Mouse (Mus musculus) hindbrain, embryonic 12.5 days (tissue): ENCODE data around the gene Pigv. TPM values are rescaled to one million over a fixed set of nuclear protein-coding genes. Genes with fewer than 3 reads are reported as not detected.

ENCODE experiments used
- ATAC-seq: fragments of 200-750 bp; cut with Nextera tagmentation; 2 replicates; pipeline ENCODE4 v1.8.0; 2017; ENCODE audit warnings: moderate TSS enrichment; ENCODE audit not compliant: low FRiP score
- H3K27ac ChIP-seq: fragments of 300-500 bp; sonication (generic); 2 replicates; pipeline ENCODE4 v1.5.1; 2016; ENCODE audit warnings: mild to moderate bottlenecking
- H3K27me3 ChIP-seq: fragments of 300-500 bp; sonication (generic); 2 replicates; pipeline ENCODE4 v1.6.1; 2016; ENCODE audit warnings: mild to moderate bottlenecking
- H3K36me3 ChIP-seq: fragments of 300-500 bp; sonication (generic); 2 replicates; pipeline ENCODE4 v1.6.1; 2016; ENCODE audit warnings: mild to moderate bottlenecking
- H3K4me1 ChIP-seq: fragments of 300-500 bp; sonication (generic); 2 replicates; pipeline ENCODE4 v1.6.1; 2016
- H3K4me2 ChIP-seq: fragments of 300-500 bp; sonication (generic); replicated peaks from 2 replicates; pipeline ENCODE4 v1.6.1; 2016; ENCODE audit warnings: mild to moderate bottlenecking
- H3K4me3 ChIP-seq: fragments of 300-500 bp; sonication (generic); 2 replicates; pipeline ENCODE4 v1.5.1; 2016; ENCODE audit warnings: mild to moderate bottlenecking
- H3K9ac ChIP-seq: fragments of 300-500 bp; sonication (generic); 2 replicates; pipeline ENCODE4 v1.6.1; 2016; ENCODE audit warnings: mild to moderate bottlenecking, moderate library complexity
- H3K9me3 ChIP-seq: fragments of 300-500 bp; sonication (generic); replicated peaks from 2 replicates; pipeline ENCODE4 v1.6.1; 2016; ENCODE audit warnings: mild to moderate bottlenecking
- WGBS: fragments of 180-500 bp; shearing (Covaris S2); methylation state at CpG from one replicate; pipeline ENCODE4 v1.1.7; 2016; 5-methylcytosine and 5-hydroxymethylcytosine counted together
- polyA plus RNA-seq: library from polyadenylated mRNA; unstranded; fragments of >200 nt; fragmentation: Nextera tagmentation; extraction: Ambion mirVana; gene quantifications from 2 replicates; pipeline ENCODE4 v1.2.1, GENCODE M21; 2016

Gene Pigv
- 16.6 and 18.6 TPM in 2 replicates for polyA plus RNA-seq

GRCm38 (mm10) chr4:133671881-133672844, at the start of gene Pigv:
Gene Pigv (minus strand): TSS chr4:133672647.
- Histone ChIP-seq H3K4me2 (peak within 1 kb of the TSS; percentile 73), H3K27ac (peak within 1 kb of the TSS; percentile 98), H3K9me3 (no peaks in the 10 kb centered on the region), H3K9ac (peak within 1 kb of the TSS; percentile 82), H3K4me1 (peaks cover 49% of the 10 kb centered on the region), H3K36me3 (peaks cover 5% of the 10 kb centered on the region; the same call in 1 of the 2 replicates), H3K4me3 (peak within 1 kb of the TSS; percentile 67), H3K27me3 (no peaks in the 10 kb centered on the region)
- WGBS = under 1% methylated on average over 74 of the region's 76 CpGs
- ATAC-seq = peak; percentile 89

- H3K4me2 ChIP-seq = no peak overlapping the region
- no peak overlapping the region for H3K9ac ChIP-seq
- no peak for ATAC-seq
- no peak overlapping the region for H3K4me3 ChIP-seq
- peaks cover 80% of the 10 kb centered on the region for H3K36me3 ChIP-seq
- no peaks in the 10 kb centered on the region for H3K4me1 ChIP-seq
- H3K27me3 ChIP-seq = no peaks in the 10 kb centered on the region
- no peak overlapping the region for H3K27ac ChIP-seq
- H3K9me3 ChIP-seq = no peaks in the 10 kb centered on the region
- 94% methylated on average over 3 of the region's 3 CpGs for WGBS
Observed at GRCm38 (mm10) chr4:133719791-133720190, 47.3 kb upstream of the Pigv start.

- H3K9me3 ChIP-seq = no peaks in the 10 kb centered on the region
- 88% methylated on average over 5 of the region's 5 CpGs for WGBS
- peaks cover 53% of the 10 kb centered on the region for H3K36me3 ChIP-seq
- H3K4me2 ChIP-seq = no peak overlapping the region
- peaks cover 13% of the 10 kb centered on the region for H3K4me1 ChIP-seq
- H3K9ac ChIP-seq = no peak overlapping the region
- H3K27me3 ChIP-seq = no peaks in the 10 kb centered on the region
- no peak overlapping the region for H3K4me3 ChIP-seq
- no peak for ATAC-seq
- H3K27ac ChIP-seq = no peak overlapping the region
Observed at GRCm38 (mm10) chr4:133712755-133713154, 40.3 kb upstream of the Pigv start.

GRCm38 (mm10) chr4:133711307-133712076, 39.0 kb upstream of the Pigv start:
- 84% methylated on average over 6 of the region's 6 CpGs for WGBS

GRCm38 (mm10) chr4:133709395-133709794, 36.9 kb upstream of the Pigv start:
- ATAC-seq = no peak
- 54% methylated on average over 2 of the region's 2 CpGs for WGBS
- no peaks in the 10 kb centered on the region for H3K27me3 ChIP-seq
- no peaks in the 10 kb centered on the region for H3K9me3 ChIP-seq
- no peak overlapping the region for H3K9ac ChIP-seq
- peaks cover 18% of the 10 kb centered on the region for H3K4me1 ChIP-seq
- no peak overlapping the region for H3K4me2 ChIP-seq
- no peak overlapping the region for H3K27ac ChIP-seq
- H3K36me3 ChIP-seq = peaks cover 48% of the 10 kb centered on the region
- H3K4me3 ChIP-seq = no peak overlapping the region

More at GRCm38 (mm10) chr4:133711307-133712076, 39.0 kb upstream of the Pigv start:
- H3K36me3 ChIP-seq = peaks cover 48% of the 10 kb centered on the region
- H3K9me3 ChIP-seq = no peaks in the 10 kb centered on the region
- H3K4me2 ChIP-seq = no peak overlapping the region
- no peak overlapping the region for H3K4me3 ChIP-seq
- H3K27ac ChIP-seq = no peak overlapping the region
- H3K9ac ChIP-seq = no peak overlapping the region
- peaks cover 18% of the 10 kb centered on the region for H3K4me1 ChIP-seq
- no peaks in the 10 kb centered on the region for H3K27me3 ChIP-seq
- ATAC-seq = no peak

- no peaks in the 10 kb centered on the region for H3K9me3 ChIP-seq
- peaks cover 39% of the 10 kb centered on the region for H3K36me3 ChIP-seq
- H3K27ac ChIP-seq = peak overlapping the region; percentile 31
- H3K4me2 ChIP-seq = no peak overlapping the region
- H3K27me3 ChIP-seq = no peaks in the 10 kb centered on the region
- 32% methylated on average over 1 of the region's 1 CpGs for WGBS
- H3K9ac ChIP-seq = no peak overlapping the region
- H3K4me3 ChIP-seq = no peak overlapping the region
- H3K4me1 ChIP-seq = peaks cover 18% of the 10 kb centered on the region
- no peak for ATAC-seq
Observed at GRCm38 (mm10) chr4:133707464-133707863, 35.0 kb upstream of the Pigv start.

GRCm38 (mm10) chr4:133706956-133707355, 34.5 kb upstream of the Pigv start:
- H3K9me3 ChIP-seq = no peaks in the 10 kb centered on the region
- H3K4me1 ChIP-seq = peaks cover 18% of the 10 kb centered on the region
- no peaks in the 10 kb centered on the region for H3K27me3 ChIP-seq
- no peak for ATAC-seq
- H3K4me3 ChIP-seq = no peak overlapping the region
- H3K36me3 ChIP-seq = peaks cover 38% of the 10 kb centered on the region
- WGBS = 64% methylated on average over 8 of the region's 8 CpGs
- H3K27ac ChIP-seq = peak overlapping the region; percentile 36; the same call in 1 of the 2 replicates
- no peak overlapping the region for H3K9ac ChIP-seq
- H3K4me2 ChIP-seq = no peak overlapping the region

- Histone ChIP-seq H3K27ac (no peak overlapping the region), H3K9ac (no peak overlapping the region), H3K27me3 (no peaks in the 10 kb centered on the region), H3K4me2 (no peak overlapping the region), H3K4me3 (no peak overlapping the region), H3K9me3 (no peaks in the 10 kb centered on the region), H3K36me3 (peaks cover 44% of the 10 kb centered on the region), H3K4me1 (peaks cover 17% of the 10 kb centered on the region)
- no peak for ATAC-seq
- WGBS = 96% methylated on average over 4 of the region's 4 CpGs
Observed at GRCm38 (mm10) chr4:133705062-133705461, 32.6 kb upstream of the Pigv start.

GRCm38 (mm10) chr4:133700905-133701368, 28.5 kb upstream of the Pigv start:
- Histone ChIP-seq H3K27me3 (no peaks in the 10 kb centered on the region), H3K9me3 (no peaks in the 10 kb centered on the region), H3K4me3 (no peak overlapping the region), H3K9ac (no peak overlapping the region), H3K36me3 (peaks cover 44% of the 10 kb centered on the region), H3K27ac (no peak overlapping the region), H3K4me2 (no peak overlapping the region), H3K4me1 (no peaks in the 10 kb centered on the region)
- no peak for ATAC-seq
- WGBS = 89% methylated on average over 11 of the region's 11 CpGs

GRCm38 (mm10) chr4:133695363-133695762, 22.9 kb upstream of the Pigv start:
- Histone ChIP-seq H3K4me2 (no peak overlapping the region), H3K27ac (no peak overlapping the region), H3K27me3 (no peaks in the 10 kb centered on the region), H3K4me1 (peaks cover 3% of the 10 kb centered on the region; the same call in 1 of the 2 replicates), H3K36me3 (peaks cover 71% of the 10 kb centered on the region), H3K4me3 (no peak overlapping the region), H3K9me3 (no peaks in the 10 kb centered on the region), H3K9ac (no peak overlapping the region)
- 85% methylated on average over 3 of the region's 3 CpGs for WGBS
- no peak for ATAC-seq

- ATAC-seq = no peak
- Histone ChIP-seq H3K4me2 (no peak overlapping the region), H3K4me1 (peaks cover 8% of the 10 kb centered on the region), H3K36me3 (peaks cover 99% of the 10 kb centered on the region), H3K4me3 (no peak overlapping the region), H3K27me3 (no peaks in the 10 kb centered on the region), H3K9ac (no peak overlapping the region), H3K9me3 (no peaks in the 10 kb centered on the region), H3K27ac (peak overlapping the region; percentile 36; the same call in 1 of the 2 replicates)
- WGBS = 50% methylated on average over 5 of the region's 5 CpGs
Observed at GRCm38 (mm10) chr4:133690252-133690651, 17.8 kb upstream of the Pigv start.

GRCm38 (mm10) chr4:133688417-133689067, 16.1 kb upstream of the Pigv start:
- Histone ChIP-seq H3K27ac (no peak overlapping the region), H3K9ac (no peak overlapping the region), H3K4me3 (no peak overlapping the region), H3K27me3 (no peaks in the 10 kb centered on the region), H3K4me1 (peaks cover 8% of the 10 kb centered on the region), H3K9me3 (no peaks in the 10 kb centered on the region), H3K36me3 (peaks cover 99% of the 10 kb centered on the region), H3K4me2 (no peak overlapping the region)
- WGBS = 87% methylated on average over 7 of the region's 7 CpGs
- no peak for ATAC-seq
